Mouse (Mus musculus) neural tube, embryonic 14.5 days (tissue): ENCODE data around the gene Bri3. TPM values are rescaled to one million over a fixed set of nuclear protein-coding genes. Genes with fewer than 3 reads are reported as not detected.
"Not testable (repeated sequence)": the region's sequence is repeated elsewhere in the genome, so short reads cannot be mapped to it uniquely, and the experiment has no call there.

Experiments used
- ATAC-seq: fragments of 200-750 bp; cut with Nextera tagmentation; 2 replicates; pipeline ENCODE4 v1.8.0; 2017; ENCODE audit warnings: low read depth, mild to moderate bottlenecking, moderate TSS enrichment, moderate library complexity
- H3K27ac ChIP-seq: fragments of 300-500 bp; sonication (generic); 2 replicates; pipeline ENCODE4 v1.5.1; 2014; ENCODE audit warnings: low read depth, mild to moderate bottlenecking, control low read depth, low read length, moderate library complexity, mixed read lengths
- H3K27me3 ChIP-seq: fragments of 300-500 bp; sonication (generic); 2 replicates; pipeline ENCODE4 v1.6.1; 2014; ENCODE audit warnings: low read length; ENCODE audit not compliant: control insufficient read depth, insufficient read depth
- H3K36me3 ChIP-seq: fragments of 300-500 bp; sonication (generic); 2 replicates; pipeline ENCODE4 v1.6.1; 2014; ENCODE audit warnings: low read length, mixed read lengths; ENCODE audit not compliant: control insufficient read depth, insufficient read depth
- H3K4me1 ChIP-seq: fragments of 300-500 bp; sonication (generic); 2 replicates; pipeline ENCODE4 v1.6.1; 2014; ENCODE audit warnings: low read length; ENCODE audit not compliant: control insufficient read depth, insufficient read depth
- H3K4me2 ChIP-seq: fragments of 300-500 bp; sonication (generic); 2 replicates; pipeline ENCODE4 v1.6.1; 2014; ENCODE audit warnings: mild to moderate bottlenecking, low read depth, low read length, control low read depth
- H3K4me3 ChIP-seq: fragments of 300-500 bp; sonication (generic); 2 replicates; pipeline ENCODE4 v1.5.1; 2014; ENCODE audit warnings: low read depth, low read length, control low read depth, mixed read lengths
- H3K9ac ChIP-seq: fragments of 300-500 bp; sonication (generic); replicated peaks from 2 replicates; pipeline ENCODE4 v1.6.1; 2014; ENCODE audit warnings: low read depth, mild to moderate bottlenecking, control low read depth, low read length, mixed read lengths
- H3K9me3 ChIP-seq: fragments of 300-500 bp; sonication (generic); 2 replicates; pipeline ENCODE4 v1.6.1; 2016; ENCODE audit warnings: low read length; ENCODE audit not compliant: control insufficient read depth
- WGBS: fragments of 180-500 bp; shearing (Covaris S2); extraction: QIAGEN DNeasy Blood & Tissue Kit; methylation state at CpG from one replicate; pipeline ENCODE4 v1.1.7; 2014; 5-methylcytosine and 5-hydroxymethylcytosine counted together
- polyA plus RNA-seq: library from polyadenylated mRNA; unstranded; fragments of >200 nt; fragmentation: Nextera tagmentation; extraction: Ambion mirVana; gene quantifications from 2 replicates; pipeline ENCODE4 v1.2.1, GENCODE M21; 2014

The Bri3 gene
- polyA plus RNA-seq, 1 experiment from 2014 or later, result 114 TPM

GRCm38 (mm10) chr5:144316442-144316841 is 72.2 kb downstream of the Bri3 start:
- no peak for ATAC-seq
- Histone ChIP-seq H3K9me3 (no peaks in the 10 kb centered on the region), H3K4me1 (0 out of 2 replicates have a peak, but pooled peaks cover 3% of the 10 kb centered on the region), H3K9ac (no peak overlapping the region), H3K4me2 (no peak overlapping the region), H3K4me3 (no peak overlapping the region), H3K27ac (no peak overlapping the region), H3K27me3 (no peaks in the 10 kb centered on the region), H3K36me3 (no peaks in the 10 kb centered on the region)
- 62% methylated on average over 3 of the region's 3 CpGs for WGBS

- 77% methylated on average over 8 of the region's 8 CpGs for WGBS
- H3K36me3 ChIP-seq, result no peaks in the 10 kb centered on the region
- no peak overlapping the region for H3K4me2 ChIP-seq
- ATAC-seq, result no peak
- H3K9me3 ChIP-seq, result no peaks in the 10 kb centered on the region
- H3K27ac ChIP-seq, result no peak overlapping the region
- H3K4me1 ChIP-seq, result 0 out of 2 replicates have a peak, but pooled peaks cover 3% of the 10 kb centered on the region
- no peak overlapping the region for H3K9ac ChIP-seq
- no peaks in the 10 kb centered on the region for H3K27me3 ChIP-seq
- no peak overlapping the region for H3K4me3 ChIP-seq
Measured at GRCm38 (mm10) chr5:144317426-144317825, 73.2 kb downstream of the Bri3 start.

GRCm38 (mm10) chr5:144318286-144318685 is 74.0 kb downstream of the Bri3 start:
- H3K4me3 ChIP-seq, result no peak overlapping the region
- ATAC-seq, result no peak
- no peaks in the 10 kb centered on the region for H3K9me3 ChIP-seq
- 0 out of 2 replicates have a peak, but pooled peaks cover 3% of the 10 kb centered on the region for H3K4me1 ChIP-seq
- H3K4me2 ChIP-seq, result no peak overlapping the region
- 35% methylated on average over 6 of the region's 6 CpGs for WGBS
- no peaks in the 10 kb centered on the region for H3K36me3 ChIP-seq
- no peaks in the 10 kb centered on the region for H3K27me3 ChIP-seq
- no peak overlapping the region for H3K27ac ChIP-seq
- H3K9ac ChIP-seq, result no peak overlapping the region

- no peak for ATAC-seq
- H3K9ac ChIP-seq, result no peak overlapping the region
- H3K4me1 ChIP-seq, result 0 out of 2 replicates have a peak, but pooled peaks cover 3% of the 10 kb centered on the region
- WGBS, result 61% methylated on average over 7 of the region's 7 CpGs
- H3K36me3 ChIP-seq, result no peaks in the 10 kb centered on the region
- no peak overlapping the region for H3K4me3 ChIP-seq
- no peak overlapping the region for H3K4me2 ChIP-seq
- H3K9me3 ChIP-seq, result no peaks in the 10 kb centered on the region
- no peaks in the 10 kb centered on the region for H3K27me3 ChIP-seq
- no peak overlapping the region for H3K27ac ChIP-seq
Measured at GRCm38 (mm10) chr5:144321681-144322080, 77.4 kb downstream of the Bri3 start.

- Histone ChIP-seq H3K4me3 (no peak overlapping the region), H3K4me2 (no peak overlapping the region), H3K9ac (no peak overlapping the region), H3K36me3 (no peaks in the 10 kb centered on the region), H3K9me3 (no peaks in the 10 kb centered on the region), H3K4me1 (0 out of 2 replicates have a peak, but pooled peaks cover 3% of the 10 kb centered on the region), H3K27ac (no peak overlapping the region), H3K27me3 (no peaks in the 10 kb centered on the region)
- WGBS, result 93% methylated on average over 3 of the region's 3 CpGs
- no peak for ATAC-seq
Measured at GRCm38 (mm10) chr5:144322717-144323116, 78.5 kb downstream of the Bri3 start.

GRCm38 (mm10) chr5:144334010-144334409 is 89.8 kb downstream of the Bri3 start:
- Histone ChIP-seq H3K4me1 (no peaks in the 10 kb centered on the region), H3K4me2 (no peak overlapping the region), H3K27me3 (no peaks in the 10 kb centered on the region), H3K36me3 (no peaks in the 10 kb centered on the region), H3K4me3 (no peak overlapping the region), H3K27ac (no peak overlapping the region), H3K9me3 (no peaks in the 10 kb centered on the region), H3K9ac (no peak overlapping the region)
- 93% methylated on average over 11 of the region's 11 CpGs for WGBS
- no peak for ATAC-seq

GRCm38 (mm10) chr5:144335357-144335756 is 91.1 kb downstream of the Bri3 start:
- H3K4me3 ChIP-seq, H3K27ac ChIP-seq, H3K27me3 ChIP-seq, ATAC-seq, H3K4me1 ChIP-seq, H3K9me3 ChIP-seq, H3K4me2 ChIP-seq, H3K36me3 ChIP-seq, H3K9ac ChIP-seq: not testable (repeated sequence)
- 72% methylated on average over 6 of the region's 6 CpGs for WGBS

GRCm38 (mm10) chr5:144338787-144339186 is 94.5 kb downstream of the Bri3 start:
- Histone ChIP-seq H3K4me3 (no peak overlapping the region), H3K9ac (no peak overlapping the region), H3K27me3 (no peaks in the 10 kb centered on the region), H3K36me3 (no peaks in the 10 kb centered on the region), H3K4me2 (no peak overlapping the region), H3K9me3 (no peaks in the 10 kb centered on the region), H3K27ac (no peak overlapping the region), H3K4me1 (no peaks in the 10 kb centered on the region)
- no peak for ATAC-seq
- WGBS, result 47% methylated on average over 1 of the region's 1 CpGs

GRCm38 (mm10) chr5:144341085-144341484 is 96.8 kb downstream of the Bri3 start:
- 79% methylated on average over 1 of the region's 1 CpGs for WGBS
- no peaks in the 10 kb centered on the region for H3K9me3 ChIP-seq
- no peak for ATAC-seq

More at GRCm38 (mm10) chr5:144341085-144341484, 96.8 kb downstream of the Bri3 start:
- H3K4me1 ChIP-seq, result no peaks in the 10 kb centered on the region
- no peak overlapping the region for H3K4me3 ChIP-seq
- H3K4me2 ChIP-seq, result no peak overlapping the region
- no peak overlapping the region for H3K27ac ChIP-seq
- H3K27me3 ChIP-seq, result no peaks in the 10 kb centered on the region
- no peaks in the 10 kb centered on the region for H3K36me3 ChIP-seq
- H3K9ac ChIP-seq, result no peak overlapping the region
